7 mouse cellular contexts compared by ENCODE assay signal in the genomic region with DNA sequence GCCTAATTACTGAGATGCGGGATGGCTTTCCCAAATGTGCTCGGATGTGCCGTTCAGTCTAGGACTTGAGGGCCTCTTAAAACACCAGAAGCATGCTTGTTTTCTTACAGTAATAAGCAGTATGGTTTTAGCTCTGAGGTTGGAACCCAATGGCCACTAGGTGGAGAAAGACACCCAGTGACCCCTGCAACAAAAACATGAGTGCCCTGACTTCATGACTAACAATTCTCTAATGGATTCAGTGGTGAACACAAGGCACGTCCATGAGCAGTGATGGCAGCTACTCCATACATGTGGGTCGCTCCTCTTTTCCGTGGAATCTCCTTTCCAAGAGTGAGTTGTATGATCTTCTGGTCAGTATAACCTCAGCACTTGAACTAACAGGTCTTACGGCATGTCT. TPM values are rescaled to one million over a fixed set of nuclear protein-coding genes. Genes with fewer than 3 reads are reported as not detected.
DNase-seq lines count a peak whose midpoint lies in the region; ATAC-seq and TF ChIP-seq lines count a peak whose summit lies in the region.

No protein-coding gene starts in this region.

- H3K27me3 ChIP-seq in kidney, embryonic 16.5 days (ENCODE audit: insufficient read depth, low read length), result no peaks in the 10 kb centered on the region
- peaks cover 8% of the 10 kb centered on the region for H3K27me3 ChIP-seq in Patski

- H3K36me3 ChIP-seq in kidney, embryonic 16.5 days (ENCODE audit: insufficient read depth, low read length), result no peaks in the 10 kb centered on the region

- H3K4me3 ChIP-seq in kidney, embryonic 16.5 days (ENCODE audit: low read length), result no peak overlapping the region

- peaks cover 3% of the 10 kb centered on the region; the same call in 1 of the 2 replicates for H3K4me1 ChIP-seq in kidney, embryonic 16.5 days (ENCODE audit: insufficient read depth, low read length)

- POLR2A ChIA-PET in Patski (lab: Charles Lee), result no interaction called here

- peak; percentile 45 for TF ChIP-seq CTCF in Patski (IDR thresholded peaks at IDR 0.05)

- no peak overlapping the region for H3K27ac ChIP-seq in kidney, embryonic 16.5 days (ENCODE audit: low read length)

- no peak overlapping the region for H3K4me2 ChIP-seq in kidney, embryonic 16.5 days (replicated peaks; ENCODE audit: low read depth, low read length)

- H3K9me3 ChIP-seq in kidney, embryonic 16.5 days (ENCODE audit: low read length), result no peaks in the 10 kb centered on the region

- in situ Hi-C loops in Patski (cut with MboI; ENCODE audit: low pct_unique_long_range_greater_than_20kb), result no loop called here

- CTCF ChIA-PET in Patski (lab: Charles Lee), result interaction anchor here (1.9 kb wide), 1 partner anchor 109 kb away, joined by 5 read pairs; no protein-coding TSS in a partner anchor

- ATAC-seq in kidney, embryonic 16.5 days (ENCODE audit: low FRiP score, low TSS enrichment), result no peak
- no peak for ATAC-seq in Patski

- DNase-seq in kidney, adult 18-20 months, result peak; percentile 6
- DNase-seq in Patski (ENCODE audit: low read depth, low spot score), result no peak
- peak; percentile 15 for DNase-seq in embryo, embryonic 9.5 days (ENCODE audit: extremely low spot score)
- DNase-seq in lung, postnatal 14 days, result peak; percentile 44
- no peak for DNase-seq in Muller cell, postnatal 12 days (ENCODE audit: inconsistent ontology term)
- no peak for DNase-seq in layer of hippocampus, postnatal 10 days (ENCODE audit: low spot score in 2 of 2)

- WGBS in kidney, embryonic 16.5 days, result 72% methylated on average over 7 of the region's 7 CpGs

- no peak overlapping the region for H3K9ac ChIP-seq in kidney, embryonic 16.5 days (replicated peaks; ENCODE audit: low read length)

RNA-seq across cellular contexts. Expression of gene Rhoj, which starts 27.6 kb away (rescaled TPM):
- polyA plus RNA-seq in kidney, embryonic 16.5 days (2015; fragmentation: Nextera tagmentation; extraction: Ambion mirVana), result 57.3 and 58.3 TPM in 2 replicates
- 0.24 TPM for polyA plus RNA-seq in Patski (2021)
- total RNA-seq in layer of hippocampus, postnatal 10 days (2021), result 1 to 10 TPM; 6.6 to 9.7 TPM

Comparison
In these comparisons a context has a peak if more than half of its experiments do, and no peak if none do; other contexts are left out.
1. DNase-seq: peak in kidney, adult 18-20 months (single experiment), embryo, embryonic 9.5 days (single experiment) and lung, postnatal 14 days (single experiment); none in Patski (single experiment), Muller cell, postnatal 12 days (single experiment) and layer of hippocampus, postnatal 10 days (0 of 2).
2. RNA of gene Rhoj, which starts 27.6 kb away (polyA plus RNA-seq): 57.3 to 58.3 TPM in kidney, embryonic 16.5 days; 0.24 TPM in Patski (single experiment); every median in the first group is over 10 times any median in the second.